Mouse (Mus musculus): ENCODE results near the gene Fig4. TPM values are rescaled to one million over a fixed set of nuclear protein-coding genes. Genes with fewer than 3 reads are reported as not detected.

Fig4 gene
- polyA plus RNA-seq, 1 experiment from 2014 or later: 31.2 TPM

- H3K27me3 ChIP-seq (replicated peaks; ENCODE audit: control insufficient read depth, insufficient read depth, low read length): no peaks in the 10 kb centered on the region
- H3K4me1 ChIP-seq (ENCODE audit: control insufficient read depth, insufficient read depth, low read depth, low read length): no peaks in the 10 kb centered on the region
- no peak overlapping the region for H3K4me3 ChIP-seq (ENCODE audit: low read length)
- peaks cover 2% of the 10 kb centered on the region; the same call in 1 of the 2 replicates for H3K36me3 ChIP-seq (ENCODE audit: control insufficient read depth, insufficient read depth, low read length)
- H3K27ac ChIP-seq (ENCODE audit: low read depth, low read length): no peak overlapping the region
- H3K9ac ChIP-seq (ENCODE audit: low read depth, low read length): no peak overlapping the region
- no peak for ATAC-seq
- H3K4me2 ChIP-seq (ENCODE audit: low read length): no peak overlapping the region
- no peaks in the 10 kb centered on the region for H3K9me3 ChIP-seq (ENCODE audit: control insufficient read depth, low read length)
- 85% methylated on average over 1 of the region's 1 CpGs for WGBS
Measured at GRCm38 (mm10) chr10:41278808-41279207, 24.3 kb downstream of the Fig4 start.

GRCm38 (mm10) chr10:41274871-41275270 is 28.2 kb downstream of the Fig4 start:
- H3K27ac ChIP-seq (ENCODE audit: low read depth, low read length): no peak overlapping the region
- H3K4me2 ChIP-seq (ENCODE audit: low read length): no peak overlapping the region
- H3K27me3 ChIP-seq (replicated peaks; ENCODE audit: control insufficient read depth, insufficient read depth, low read length): no peaks in the 10 kb centered on the region
- H3K9me3 ChIP-seq (ENCODE audit: control insufficient read depth, low read length): no peaks in the 10 kb centered on the region
- 0 out of 2 replicates have a peak, but pooled peaks cover 2% of the 10 kb centered on the region for H3K36me3 ChIP-seq (ENCODE audit: control insufficient read depth, insufficient read depth, low read length)
- H3K4me1 ChIP-seq (ENCODE audit: control insufficient read depth, insufficient read depth, low read depth, low read length): no peaks in the 10 kb centered on the region
- H3K9ac ChIP-seq (ENCODE audit: low read depth, low read length): no peak overlapping the region
- no peak overlapping the region for H3K4me3 ChIP-seq (ENCODE audit: low read length)
- ATAC-seq: no peak
- WGBS: 79% methylated on average over 1 of the region's 1 CpGs

- no peak overlapping the region for H3K4me3 ChIP-seq (ENCODE audit: low read length)
- H3K9ac ChIP-seq (ENCODE audit: low read depth, low read length): no peak overlapping the region
- WGBS: 46% methylated on average over 7 of the region's 7 CpGs
- no peaks in the 10 kb centered on the region for H3K4me1 ChIP-seq (ENCODE audit: control insufficient read depth, insufficient read depth, low read depth, low read length)
- ATAC-seq: no peak
- H3K27ac ChIP-seq (ENCODE audit: low read depth, low read length): no peak overlapping the region
- no peaks in the 10 kb centered on the region for H3K27me3 ChIP-seq (replicated peaks; ENCODE audit: control insufficient read depth, insufficient read depth, low read length)
- H3K4me2 ChIP-seq (ENCODE audit: low read length): no peak overlapping the region
- H3K9me3 ChIP-seq (ENCODE audit: control insufficient read depth, low read length): no peaks in the 10 kb centered on the region
- H3K36me3 ChIP-seq (ENCODE audit: control insufficient read depth, insufficient read depth, low read length): peaks cover 6% of the 10 kb centered on the region; the same call in 1 of the 2 replicates
Measured at GRCm38 (mm10) chr10:41271860-41272259, 31.2 kb downstream of the Fig4 start.

- Histone ChIP-seq H3K4me2 (ENCODE audit: low read length) (no peak overlapping the region), H3K9me3 (ENCODE audit: control insufficient read depth, low read length) (no peaks in the 10 kb centered on the region), H3K4me1 (ENCODE audit: control insufficient read depth, insufficient read depth, low read depth, low read length) (no peaks in the 10 kb centered on the region), H3K9ac (ENCODE audit: low read depth, low read length) (no peak overlapping the region), H3K4me3 (ENCODE audit: low read length) (no peak overlapping the region), H3K27ac (ENCODE audit: low read depth, low read length) (no peak overlapping the region), H3K27me3 (replicated peaks; ENCODE audit: control insufficient read depth, insufficient read depth, low read length) (no peaks in the 10 kb centered on the region), H3K36me3 (ENCODE audit: control insufficient read depth, insufficient read depth, low read length) (peaks cover 5% of the 10 kb centered on the region; the same call in 1 of the 2 replicates)
- ATAC-seq: no peak
Measured at GRCm38 (mm10) chr10:41261889-41262288, 41.2 kb downstream of the Fig4 start.

- no peak for ATAC-seq
- 52% methylated on average over 1 of the region's 1 CpGs for WGBS
- H3K9me3 ChIP-seq (ENCODE audit: control insufficient read depth, low read length): no peaks in the 10 kb centered on the region
Measured at GRCm38 (mm10) chr10:41261218-41261617, 41.8 kb downstream of the Fig4 start.

GRCm38 (mm10) chr10:41260243-41261006 is 42.6 kb downstream of the Fig4 start:
- ATAC-seq: no peak
- no peaks in the 10 kb centered on the region for H3K27me3 ChIP-seq (replicated peaks; ENCODE audit: control insufficient read depth, insufficient read depth, low read length)
- no peak overlapping the region for H3K27ac ChIP-seq (ENCODE audit: low read depth, low read length)
- no peak overlapping the region for H3K4me2 ChIP-seq (ENCODE audit: low read length)
- no peak overlapping the region for H3K9ac ChIP-seq (ENCODE audit: low read depth, low read length)
- 57% methylated on average over 8 of the region's 8 CpGs for WGBS
- H3K4me3 ChIP-seq (ENCODE audit: low read length): no peak overlapping the region
- no peaks in the 10 kb centered on the region for H3K9me3 ChIP-seq (ENCODE audit: control insufficient read depth, low read length)
- peaks cover 5% of the 10 kb centered on the region; the same call in 1 of the 2 replicates for H3K36me3 ChIP-seq (ENCODE audit: control insufficient read depth, insufficient read depth, low read length)
- H3K4me1 ChIP-seq (ENCODE audit: control insufficient read depth, insufficient read depth, low read depth, low read length): no peaks in the 10 kb centered on the region

More at GRCm38 (mm10) chr10:41261218-41261617, 41.8 kb downstream of the Fig4 start:
- Histone ChIP-seq H3K27me3 (replicated peaks; ENCODE audit: control insufficient read depth, insufficient read depth, low read length) (no peaks in the 10 kb centered on the region), H3K36me3 (ENCODE audit: control insufficient read depth, insufficient read depth, low read length) (peaks cover 5% of the 10 kb centered on the region; the same call in 1 of the 2 replicates), H3K4me1 (ENCODE audit: control insufficient read depth, insufficient read depth, low read depth, low read length) (no peaks in the 10 kb centered on the region), H3K4me3 (ENCODE audit: low read length) (no peak overlapping the region), H3K4me2 (ENCODE audit: low read length) (no peak overlapping the region), H3K27ac (ENCODE audit: low read depth, low read length) (no peak overlapping the region), H3K9ac (ENCODE audit: low read depth, low read length) (no peak overlapping the region)

GRCm38 (mm10) chr10:41250749-41251065 is 52.4 kb downstream of the Fig4 start:
- Histone ChIP-seq H3K27ac (ENCODE audit: low read depth, low read length) (no peak overlapping the region), H3K27me3 (replicated peaks; ENCODE audit: control insufficient read depth, insufficient read depth, low read length) (no peaks in the 10 kb centered on the region), H3K9me3 (ENCODE audit: control insufficient read depth, low read length) (no peaks in the 10 kb centered on the region), H3K4me2 (ENCODE audit: low read length) (no peak overlapping the region), H3K36me3 (ENCODE audit: control insufficient read depth, insufficient read depth, low read length) (peaks cover 4% of the 10 kb centered on the region), H3K9ac (ENCODE audit: low read depth, low read length) (no peak overlapping the region), H3K4me1 (ENCODE audit: control insufficient read depth, insufficient read depth, low read depth, low read length) (no peaks in the 10 kb centered on the region), H3K4me3 (ENCODE audit: low read length) (no peak overlapping the region)
- WGBS: 79% methylated on average over 5 of the region's 5 CpGs
- ATAC-seq: no peak

GRCm38 (mm10) chr10:41250045-41250748 is 52.9 kb downstream of the Fig4 start:
- Histone ChIP-seq H3K27ac (ENCODE audit: low read depth, low read length) (no peak overlapping the region), H3K4me3 (ENCODE audit: low read length) (no peak overlapping the region), H3K9ac (ENCODE audit: low read depth, low read length) (no peak overlapping the region), H3K4me1 (ENCODE audit: control insufficient read depth, insufficient read depth, low read depth, low read length) (no peaks in the 10 kb centered on the region), H3K27me3 (replicated peaks; ENCODE audit: control insufficient read depth, insufficient read depth, low read length) (no peaks in the 10 kb centered on the region), H3K9me3 (ENCODE audit: control insufficient read depth, low read length) (no peaks in the 10 kb centered on the region), H3K36me3 (ENCODE audit: control insufficient read depth, insufficient read depth, low read length) (peaks cover 4% of the 10 kb centered on the region), H3K4me2 (ENCODE audit: low read length) (no peak overlapping the region)
- WGBS: 60% methylated on average over 8 of the region's 8 CpGs
- no peak for ATAC-seq

GRCm38 (mm10) chr10:41249006-41249659 is 53.9 kb downstream of the Fig4 start:
- no peak for ATAC-seq
- H3K4me3 ChIP-seq (ENCODE audit: low read length): no peak overlapping the region
- WGBS: 95% methylated on average over 8 of the region's 8 CpGs
- H3K27me3 ChIP-seq (replicated peaks; ENCODE audit: control insufficient read depth, insufficient read depth, low read length): no peaks in the 10 kb centered on the region
- H3K4me2 ChIP-seq (ENCODE audit: low read length): no peak overlapping the region
- H3K36me3 ChIP-seq (ENCODE audit: control insufficient read depth, insufficient read depth, low read length): peaks cover 4% of the 10 kb centered on the region; the same call in 1 of the 2 replicates
- no peak overlapping the region for H3K27ac ChIP-seq (ENCODE audit: low read depth, low read length)
- no peaks in the 10 kb centered on the region for H3K4me1 ChIP-seq (ENCODE audit: control insufficient read depth, insufficient read depth, low read depth, low read length)
- no peaks in the 10 kb centered on the region for H3K9me3 ChIP-seq (ENCODE audit: control insufficient read depth, low read length)
- no peak overlapping the region for H3K9ac ChIP-seq (ENCODE audit: low read depth, low read length)

Measured in hindbrain, embryonic 16.5 days (tissue).